Mouse (Mus musculus): ENCODE data around the gene Dusp28. TPM values are rescaled to one million over a fixed set of nuclear protein-coding genes. Genes with fewer than 3 reads are reported as not detected.

Dusp28 gene
- polyA plus RNA-seq, 1 experiment, result 4.1 TPM

DNA sequence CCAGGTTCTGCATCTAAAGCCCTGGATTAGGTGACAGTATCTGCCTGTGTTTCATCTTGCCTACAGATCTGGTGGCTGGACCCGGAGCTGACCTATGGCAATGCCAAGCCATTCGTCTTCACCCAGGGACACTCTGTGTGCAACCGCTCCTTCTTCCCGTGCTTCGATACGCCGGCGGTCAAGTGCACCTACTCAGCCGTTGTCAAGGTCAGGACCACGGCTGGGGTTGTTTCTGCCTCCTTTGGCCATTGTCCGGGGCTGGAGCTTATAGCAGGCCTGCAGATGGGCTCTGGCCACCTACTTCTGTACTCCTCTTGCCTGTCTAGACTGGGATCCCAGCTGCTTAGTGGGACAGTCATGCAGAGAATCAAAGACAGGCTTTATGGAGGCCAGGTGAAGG lies 8.2 kb downstream of the Dusp28 start:
- Histone ChIP-seq H3K9me3 (no peaks in the 10 kb centered on the region), H3K36me3 (replicated peaks; ENCODE audit: low read length) (peaks cover 71% of the 10 kb centered on the region), H3K4me3 (replicated peaks) (no peak overlapping the region), H3K27me3 (replicated peaks) (peaks cover 3% of the 10 kb centered on the region), H3K4me1 (peaks cover 36% of the 10 kb centered on the region)
- TF ChIP-seq FLI1 (IDR thresholded peaks at IDR 0.05; ENCODE audit: low read length) (no peak), GATA1 (IDR thresholded peaks at IDR 0.05; ENCODE audit: borderline replicate concordance, low read length) (no peak)

- no peaks in the 10 kb centered on the region for H3K27me3 ChIP-seq (replicated peaks)
- peaks cover 85% of the 10 kb centered on the region for H3K36me3 ChIP-seq (replicated peaks; ENCODE audit: low read length)
- no peak for TF ChIP-seq GATA1 (IDR thresholded peaks at IDR 0.05; ENCODE audit: borderline replicate concordance, low read length)
- TF ChIP-seq FLI1 (IDR thresholded peaks at IDR 0.05; ENCODE audit: low read length), result no peak
- H3K9me3 ChIP-seq, result no peaks in the 10 kb centered on the region
- H3K4me1 ChIP-seq, result peaks cover 34% of the 10 kb centered on the region
- H3K4me3 ChIP-seq (replicated peaks), result no peak overlapping the region
Observed at GRCm38 (mm10) chr1:92916725-92917124, 9.9 kb downstream of the Dusp28 start.

DNA sequence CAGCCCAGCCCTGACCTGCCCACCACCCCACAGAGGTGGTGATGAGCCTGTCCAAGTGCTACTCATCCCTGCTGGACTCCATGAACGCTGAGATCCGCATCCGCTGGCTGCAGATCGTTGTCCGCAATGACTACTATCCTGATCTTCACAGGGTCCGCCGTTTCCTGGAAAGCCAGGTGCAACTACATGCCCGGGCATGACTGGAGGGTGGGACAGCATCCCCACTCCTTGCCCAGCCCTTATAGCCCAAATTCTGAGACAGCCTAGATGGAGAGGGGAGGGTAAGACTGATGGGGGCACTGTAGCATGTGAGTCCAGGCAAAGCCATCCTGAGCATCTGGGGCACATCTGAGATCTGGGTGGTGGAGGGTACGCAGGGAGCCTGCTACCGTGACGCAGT lies 12.4 kb downstream of the Dusp28 start:
- Histone ChIP-seq H3K36me3 (replicated peaks; ENCODE audit: low read length) (peaks cover 72% of the 10 kb centered on the region), H3K27me3 (replicated peaks) (peaks cover 7% of the 10 kb centered on the region), H3K4me3 (replicated peaks) (peak overlapping the region; percentile 25), H3K9me3 (no peaks in the 10 kb centered on the region), H3K4me1 (peaks cover 20% of the 10 kb centered on the region; the same call in 1 of the 2 replicates)
- TF ChIP-seq FLI1 (IDR thresholded peaks at IDR 0.05; ENCODE audit: low read length), result no peak
- no peak for TF ChIP-seq GATA1 (IDR thresholded peaks at IDR 0.05; ENCODE audit: borderline replicate concordance, low read length)

DNA sequence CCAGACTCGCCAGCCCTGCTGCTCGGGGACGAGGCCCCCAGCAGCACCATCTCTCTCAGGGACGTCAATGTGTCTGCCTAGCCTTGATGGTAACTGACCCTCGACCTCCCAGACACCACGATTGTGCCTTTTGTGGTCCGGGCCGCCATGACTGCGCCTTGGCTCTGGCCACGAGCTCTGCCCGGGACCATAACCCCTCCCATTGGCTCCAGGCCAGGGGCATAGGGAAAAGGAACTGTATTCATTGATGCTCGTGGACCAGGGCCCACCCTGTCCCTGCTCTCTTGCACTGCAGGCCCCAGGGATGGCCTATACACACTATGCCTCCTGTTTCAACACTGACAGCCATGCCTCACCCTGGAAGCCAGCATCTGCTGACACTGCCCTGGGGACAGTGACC lies 13.0 kb downstream of the Dusp28 start:
- H3K4me3 ChIP-seq (replicated peaks), result no peak overlapping the region
- peaks cover 4% of the 10 kb centered on the region; the same call in 1 of the 2 replicates for H3K9me3 ChIP-seq
- TF ChIP-seq FLI1 (IDR thresholded peaks at IDR 0.05; ENCODE audit: low read length), result no peak
- no peak for TF ChIP-seq GATA1 (IDR thresholded peaks at IDR 0.05; ENCODE audit: borderline replicate concordance, low read length)
- peaks cover 66% of the 10 kb centered on the region for H3K36me3 ChIP-seq (replicated peaks; ENCODE audit: low read length)
- peaks cover 20% of the 10 kb centered on the region; the same call in 1 of the 2 replicates for H3K4me1 ChIP-seq
- H3K27me3 ChIP-seq (replicated peaks), result peaks cover 7% of the 10 kb centered on the region

- H3K9me3 ChIP-seq, result peaks cover 10% of the 10 kb centered on the region
- peaks cover 57% of the 10 kb centered on the region for H3K36me3 ChIP-seq (replicated peaks; ENCODE audit: low read length)
- TF ChIP-seq FLI1 (IDR thresholded peaks at IDR 0.05; ENCODE audit: low read length), result no peak
- TF ChIP-seq GATA1 (IDR thresholded peaks at IDR 0.05; ENCODE audit: borderline replicate concordance, low read length), result no peak
- no peak overlapping the region for H3K4me3 ChIP-seq (replicated peaks)
- peaks cover 20% of the 10 kb centered on the region; the same call in 1 of the 2 replicates for H3K4me1 ChIP-seq
- H3K27me3 ChIP-seq (replicated peaks), result peaks cover 7% of the 10 kb centered on the region
Observed at GRCm38 (mm10) chr1:92920474-92921200, 13.9 kb downstream of the Dusp28 start.

- Histone ChIP-seq H3K4me1 (peaks cover 20% of the 10 kb centered on the region; the same call in 1 of the 2 replicates), H3K27me3 (replicated peaks) (peaks cover 7% of the 10 kb centered on the region), H3K36me3 (replicated peaks; ENCODE audit: low read length) (peaks cover 49% of the 10 kb centered on the region), H3K9me3 (peaks cover 16% of the 10 kb centered on the region), H3K4me3 (replicated peaks) (no peak overlapping the region)
- TF ChIP-seq GATA1 (IDR thresholded peaks at IDR 0.05; ENCODE audit: borderline replicate concordance, low read length) (no peak), FLI1 (IDR thresholded peaks at IDR 0.05; ENCODE audit: low read length) (no peak)
Observed at GRCm38 (mm10) chr1:92921496-92921895, 14.7 kb downstream of the Dusp28 start.

- TF ChIP-seq FLI1 (IDR thresholded peaks at IDR 0.05; ENCODE audit: low read length), result no peak
- TF ChIP-seq GATA1 (IDR thresholded peaks at IDR 0.05; ENCODE audit: borderline replicate concordance, low read length), result no peak
- no peak overlapping the region for H3K4me3 ChIP-seq (replicated peaks)
- H3K36me3 ChIP-seq (replicated peaks; ENCODE audit: low read length), result no peaks in the 10 kb centered on the region
Observed at GRCm38 (mm10) chr1:92930171-92930706, 23.5 kb downstream of the Dusp28 start.

GRCm38 (mm10) chr1:92933611-92934010 lies 26.8 kb downstream of the Dusp28 start:
- H3K36me3 ChIP-seq (replicated peaks; ENCODE audit: low read length), result peaks cover 15% of the 10 kb centered on the region
- H3K9me3 ChIP-seq, result peaks cover 17% of the 10 kb centered on the region
- TF ChIP-seq GATA1 (IDR thresholded peaks at IDR 0.05; ENCODE audit: borderline replicate concordance, low read length) (no peak), FLI1 (IDR thresholded peaks at IDR 0.05; ENCODE audit: low read length) (no peak)
- peaks cover 42% of the 10 kb centered on the region for H3K4me1 ChIP-seq
- peak overlapping the region; percentile 94 for H3K4me3 ChIP-seq (replicated peaks)
- H3K27me3 ChIP-seq (replicated peaks), result peaks cover 18% of the 10 kb centered on the region

More at GRCm38 (mm10) chr1:92930171-92930706, 23.5 kb downstream of the Dusp28 start:
- H3K9me3 ChIP-seq, result peaks cover 38% of the 10 kb centered on the region
- H3K27me3 ChIP-seq (replicated peaks), result peaks cover 25% of the 10 kb centered on the region
- H3K4me1 ChIP-seq, result peaks cover 22% of the 10 kb centered on the region

- Histone ChIP-seq H3K36me3 (replicated peaks; ENCODE audit: low read length) (peaks cover 22% of the 10 kb centered on the region), H3K4me3 (replicated peaks) (peak within 1 kb of the TSS; percentile 94), H3K4me1 (peaks cover 42% of the 10 kb centered on the region), H3K9me3 (peaks cover 17% of the 10 kb centered on the region), H3K27me3 (replicated peaks) (peaks cover 14% of the 10 kb centered on the region)
- TF ChIP-seq GATA1 (IDR thresholded peaks at IDR 0.05; ENCODE audit: borderline replicate concordance, low read length) (no peak), FLI1 (IDR thresholded peaks at IDR 0.05; ENCODE audit: low read length) (peak; percentile 40; the same call in 1 of the 2 replicates)
Observed at GRCm38 (mm10) chr1:92934182-92934827, 27.5 kb downstream of the Dusp28 start, which contains the start of gene Capn10. TSS of gene Capn10 (plus strand) at chr1:92934376.

Measured in megakaryocyte, embryonic 14.5 days (primary cell).